Mouse (Mus musculus) heart, embryonic 16.5 days (tissue): ENCODE measurements around the gene Slc22a1. TPM values are rescaled to one million over a fixed set of nuclear protein-coding genes. Genes with fewer than 3 reads are reported as not detected.
"Not testable (repeated sequence)": the region's sequence is repeated elsewhere in the genome, so short reads cannot be mapped to it uniquely, and the experiment has no call there.

Experiments
- ATAC-seq: fragments of 200-750 bp; cut with Nextera tagmentation; replicated peaks from 2 replicates; pipeline ENCODE4 v1.8.0; 2017; ENCODE audit warnings: moderate number of reproducible peaks; ENCODE audit not compliant: insufficient read depth, low FRiP score; ENCODE audit errors: extremely low read depth
- H3K27ac ChIP-seq: fragments of 300-500 bp; sonication (generic); 2 replicates; pipeline ENCODE4 v1.5.1; 2014; ENCODE audit warnings: mild to moderate bottlenecking, low read length, control low read depth, moderate library complexity
- H3K27me3 ChIP-seq: fragments of 300-500 bp; sonication (generic); 2 replicates; pipeline ENCODE4 v1.6.1; 2014; ENCODE audit warnings: low read length, mixed read lengths; ENCODE audit not compliant: control insufficient read depth, insufficient read depth
- H3K36me3 ChIP-seq: fragments of 300-500 bp; sonication (generic); 2 replicates; pipeline ENCODE4 v1.6.1; 2014; ENCODE audit not compliant: control insufficient read depth, insufficient read depth
- H3K4me1 ChIP-seq: fragments of 300-500 bp; sonication (generic); 2 replicates; pipeline ENCODE4 v1.6.1; 2014; ENCODE audit warnings: low read length, mixed read lengths; ENCODE audit not compliant: control insufficient read depth, insufficient read depth
- H3K4me2 ChIP-seq: fragments of 300-500 bp; sonication (generic); 2 replicates; pipeline ENCODE4 v1.6.1; 2014; ENCODE audit warnings: low read depth, mild to moderate bottlenecking, control low read depth, low read length
- H3K4me3 ChIP-seq: fragments of 300-500 bp; sonication (generic); 2 replicates; pipeline ENCODE4 v1.5.1; 2014; ENCODE audit warnings: mild to moderate bottlenecking, control low read depth, low read length
- H3K9ac ChIP-seq: fragments of 300-500 bp; sonication (generic); 2 replicates; pipeline ENCODE4 v1.6.1; 2014; ENCODE audit warnings: low read length, control low read depth
- H3K9me3 ChIP-seq: fragments of 300-500 bp; sonication (generic); replicated peaks from 2 replicates; pipeline ENCODE4 v1.6.1; 2016; ENCODE audit warnings: low read length; ENCODE audit not compliant: control insufficient read depth
- WGBS: fragments of 180-500 bp; shearing (Covaris S2); extraction: QIAGEN DNeasy Blood & Tissue Kit; methylation state at CpG from one replicate; pipeline ENCODE4 v1.1.7; 2014; 5-methylcytosine and 5-hydroxymethylcytosine counted together
- polyA plus RNA-seq: library from polyadenylated mRNA; unstranded; fragments of >200 nt; fragmentation: Nextera tagmentation; extraction: Ambion mirVana; gene quantifications from 2 replicates; pipeline ENCODE4 v1.2.1, GENCODE M21; 2015

Slc22a1 gene
- polyA plus RNA-seq, 1 experiment from 2014 or later, result 37.6 TPM

- peaks cover 25% of the 10 kb centered on the region for H3K4me1 ChIP-seq
- no peak overlapping the region for H3K4me3 ChIP-seq
- H3K9ac ChIP-seq, result no peak overlapping the region
- H3K36me3 ChIP-seq, result peaks cover 81% of the 10 kb centered on the region
- no peaks in the 10 kb centered on the region for H3K27me3 ChIP-seq
- H3K4me2 ChIP-seq, result no peak overlapping the region
- no peak overlapping the region; the same call in 1 of the 2 replicates for H3K27ac ChIP-seq
- no peaks in the 10 kb centered on the region for H3K9me3 ChIP-seq
- 84% methylated on average over 7 of the region's 7 CpGs for WGBS
- no peak for ATAC-seq
Measured at GRCm38 (mm10) chr17:12691899-12692298, 16.3 kb upstream of the Slc22a1 start.

- no peak overlapping the region for H3K4me3 ChIP-seq
- peaks cover 83% of the 10 kb centered on the region for H3K36me3 ChIP-seq
- no peak overlapping the region for H3K9ac ChIP-seq
- WGBS, result 64% methylated on average over 3 of the region's 3 CpGs
- H3K27me3 ChIP-seq, result no peaks in the 10 kb centered on the region
- no peak overlapping the region for H3K4me2 ChIP-seq
- no peak for ATAC-seq
- no peaks in the 10 kb centered on the region for H3K9me3 ChIP-seq
- peaks cover 27% of the 10 kb centered on the region for H3K4me1 ChIP-seq
- peak overlapping the region; percentile 87 for H3K27ac ChIP-seq
Measured at GRCm38 (mm10) chr17:12689537-12689936, 13.9 kb upstream of the Slc22a1 start.

- H3K4me1 ChIP-seq, result peaks cover 31% of the 10 kb centered on the region
- H3K36me3 ChIP-seq, result peaks cover 82% of the 10 kb centered on the region
- peak; percentile 78 for ATAC-seq
- WGBS, result 38% methylated on average over 20 of the region's 20 CpGs
- H3K9ac ChIP-seq, result peak overlapping the region; percentile 49
- H3K9me3 ChIP-seq, result no peaks in the 10 kb centered on the region
- H3K4me2 ChIP-seq, result peak overlapping the region; percentile 27
- H3K27me3 ChIP-seq, result no peaks in the 10 kb centered on the region
- H3K27ac ChIP-seq, result peak overlapping the region; percentile 87
- no peak overlapping the region for H3K4me3 ChIP-seq
Measured at GRCm38 (mm10) chr17:12688427-12689110, 12.9 kb upstream of the Slc22a1 start.

- Histone ChIP-seq H3K27me3 (no peaks in the 10 kb centered on the region), H3K9me3 (no peaks in the 10 kb centered on the region), H3K9ac (no peak overlapping the region), H3K4me1 (peaks cover 29% of the 10 kb centered on the region), H3K36me3 (peaks cover 74% of the 10 kb centered on the region), H3K27ac (no peak overlapping the region; the same call in 1 of the 2 replicates), H3K4me2 (no peak overlapping the region), H3K4me3 (no peak overlapping the region)
- ATAC-seq, result no peak
- WGBS, result 72% methylated on average over 7 of the region's 7 CpGs
Measured at GRCm38 (mm10) chr17:12684928-12685624, 9.4 kb upstream of the Slc22a1 start.

GRCm38 (mm10) chr17:12684412-12684811 is 8.8 kb upstream of the Slc22a1 start:
- WGBS, result 61% methylated on average over 4 of the region's 4 CpGs
- Histone ChIP-seq H3K27ac (no peak overlapping the region), H3K36me3 (peaks cover 70% of the 10 kb centered on the region), H3K9me3 (no peaks in the 10 kb centered on the region), H3K4me3 (no peak overlapping the region), H3K4me2 (no peak overlapping the region), H3K27me3 (no peaks in the 10 kb centered on the region), H3K4me1 (peaks cover 22% of the 10 kb centered on the region), H3K9ac (no peak overlapping the region)
- 0 out of 2 replicates have a peak, but pooled peaks have one; percentile 13 for ATAC-seq

- Histone ChIP-seq H3K27ac (no peak overlapping the region), H3K27me3 (no peaks in the 10 kb centered on the region), H3K4me1 (peaks cover 16% of the 10 kb centered on the region), H3K36me3 (peaks cover 70% of the 10 kb centered on the region), H3K9me3 (no peaks in the 10 kb centered on the region), H3K4me3 (no peak overlapping the region), H3K9ac (no peak overlapping the region), H3K4me2 (no peak overlapping the region)
- no peak for ATAC-seq
- WGBS, result 90% methylated on average over 13 of the region's 13 CpGs
Measured at GRCm38 (mm10) chr17:12683582-12683981, 8.0 kb upstream of the Slc22a1 start.

GRCm38 (mm10) chr17:12678261-12678660 is 2.6 kb upstream of the Slc22a1 start:
- H3K4me1 ChIP-seq, result no peaks in the 10 kb centered on the region; the same call in 1 of the 2 replicates
- no peak overlapping the region for H3K4me3 ChIP-seq
- peaks cover 24% of the 10 kb centered on the region for H3K36me3 ChIP-seq
- H3K27me3 ChIP-seq, result no peaks in the 10 kb centered on the region
- H3K9me3 ChIP-seq, result no peaks in the 10 kb centered on the region
- no peak overlapping the region for H3K9ac ChIP-seq
- no peak overlapping the region for H3K4me2 ChIP-seq
- ATAC-seq, result no peak
- H3K27ac ChIP-seq, result no peak overlapping the region

- H3K27ac ChIP-seq, result no peak overlapping the region
- H3K4me3 ChIP-seq, result no peak overlapping the region
- no peak for ATAC-seq
- H3K27me3 ChIP-seq, result no peaks in the 10 kb centered on the region
- no peak overlapping the region for H3K4me2 ChIP-seq
- H3K36me3 ChIP-seq, result peaks cover 17% of the 10 kb centered on the region
- H3K9ac ChIP-seq, result no peak overlapping the region
- H3K9me3 ChIP-seq, result no peaks in the 10 kb centered on the region
- H3K4me1 ChIP-seq, result no peaks in the 10 kb centered on the region; the same call in 1 of the 2 replicates
Measured at GRCm38 (mm10) chr17:12677139-12677538, 1.5 kb upstream of the Slc22a1 start.

- WGBS, result 75% methylated on average over 7 of the region's 7 CpGs
- not testable (repeated sequence) for H3K27ac ChIP-seq, ATAC-seq
Measured at GRCm38 (mm10) chr17:12674980-12675379, 649 bp downstream of the Slc22a1 start.

More at GRCm38 (mm10) chr17:12674980-12675379, 649 bp downstream of the Slc22a1 start:
- not testable (repeated sequence) for H3K27me3 ChIP-seq, H3K4me2 ChIP-seq, H3K9ac ChIP-seq, H3K4me3 ChIP-seq, H3K9me3 ChIP-seq, H3K36me3 ChIP-seq, H3K4me1 ChIP-seq
